Mouse (Mus musculus) adrenal gland, postnatal 36 days (tissue): ENCODE measurements at regions not wholly inside any gene's neighbourhood (a gene's known extent, or its start where the extent isn't known, plus 50 kb on each side); places are given as distances from the start of the nearest gene placed in this dataset.

Experiments used
- DNase-seq, 2 experiments: peaks; one replicate each; pipeline ENCODE4 v3.0.0; 2021; ENCODE audit warnings: mixed read lengths in 1 of 2

GRCm38 (mm10) chr17:92159325-92159724 lies 1039.5 kb upstream of the Adcyap1 start:
- no peak for DNase-seq

- no peak for DNase-seq
Measured at GRCm38 (mm10) chr17:92185740-92186139, 1013.1 kb upstream of the Adcyap1 start.

- peak in 1 of 2 experiments; percentile 4 for DNase-seq
Measured at GRCm38 (mm10) chr17:92210730-92211129, 988.1 kb upstream of the Adcyap1 start.

- no peak for DNase-seq
Measured at GRCm38 (mm10) chr17:92216464-92216863, 982.4 kb upstream of the Adcyap1 start.
